Mouse (Mus musculus) MN1 (cell line): ENCODE data around the gene Vamp2.
A peak's percentile ranks its signal among the peaks of the same experiment; 100 is the strongest.

Experiments used
- DNase-seq: peaks from one replicate; pipeline ENCODE4 v3.0.0-alpha.2; 2016; ENCODE audit warnings: low spot score

Gene Vamp2

GRCm38 (mm10) chr11:69133923-69134621 is 45.8 kb downstream of the Vamp2 start:
- peak; percentile 48 for DNase-seq

- DNase-seq = no peak
These were observed 46.3 kb downstream of the Vamp2 start for GRCm38 (mm10) chr11:69134622-69134968.

GRCm38 (mm10) chr11:69135361-69135760 is 47.1 kb downstream of the Vamp2 start:
- DNase-seq = no peak
